In genomic region chr10:76260358-76261059, GRCm38 (mm10) we compare ENCODE assay signal across 11 mouse cellular contexts. TPM values are rescaled to one million over a fixed set of nuclear protein-coding genes. Genes with fewer than 3 reads are reported as not detected.
DNase-seq lines count a peak whose midpoint lies in the region; ATAC-seq and TF ChIP-seq lines count a peak whose summit lies in the region.
"Had no signal": no experiment of that assay in that cellular context is flagged by ENCODE, and none has a peak within 500 bp of the region (broad histone marks: within the 10 kb centered on the region; RNA-seq: fewer than 3 reads in every experiment).

No protein-coding gene starts in this region.

- H3K4me3 ChIP-seq in kidney, adult 2 months (ENCODE audit: insufficient read depth, low read depth, low read length) = no peak overlapping the region
- no peak overlapping the region for H3K4me3 ChIP-seq in kidney, embryonic 16.5 days (ENCODE audit: low read length)
- H3K4me3 ChIP-seq in hindbrain, embryonic 16.5 days (ENCODE audit: low read length) = no peak overlapping the region
- H3K4me3 ChIP-seq: erythroblast, embryonic 14.5 days; heart, embryonic 13.5 days; liver, embryonic 13.5 days had no signal

- 54% methylated on average over 11 of the region's 11 CpGs for WGBS in kidney, adult 2 months
- 54% methylated on average over 11 of the region's 11 CpGs for WGBS in kidney, embryonic 16.5 days
- 55% methylated on average over 11 of the region's 11 CpGs for WGBS in hindbrain, embryonic 16.5 days

- TF ChIP-seq CTCF in kidney, adult 2 months (conservative IDR thresholded peaks at IDR 0.05; ENCODE audit: insufficient read depth, insufficient read length, low read depth, low read length) = no peak

- no peak overlapping the region for H3K27ac ChIP-seq in kidney, adult 2 months (ENCODE audit: insufficient read depth, low read depth, low read length)
- H3K27ac ChIP-seq in kidney, embryonic 16.5 days (ENCODE audit: low read length) = no peak overlapping the region
- H3K27ac ChIP-seq in hindbrain, embryonic 16.5 days (ENCODE audit: low read depth, low read length) = no peak overlapping the region
- H3K27ac ChIP-seq: heart, embryonic 13.5 days; liver, embryonic 13.5 days had no signal

- H3K27me3 ChIP-seq in kidney, adult 2 months (replicated peaks; ENCODE audit: control insufficient read depth, insufficient read depth, low read length) = no peaks in the 10 kb centered on the region
- no peaks in the 10 kb centered on the region for H3K27me3 ChIP-seq in kidney, embryonic 16.5 days (ENCODE audit: insufficient read depth, low read length)
- H3K27me3 ChIP-seq in hindbrain, embryonic 16.5 days (replicated peaks; ENCODE audit: control insufficient read depth, insufficient read depth, low read length) = no peaks in the 10 kb centered on the region
- H3K27me3 ChIP-seq: heart, embryonic 13.5 days; liver, embryonic 13.5 days had no signal

- no peak; the same call in 1 of the 2 replicates for ATAC-seq in kidney, embryonic 16.5 days (ENCODE audit: low FRiP score, low TSS enrichment)
- peak; percentile 43; the same call in 1 of the 2 replicates for ATAC-seq in hindbrain, embryonic 16.5 days

- no peaks in the 10 kb centered on the region for H3K9me3 ChIP-seq in kidney, embryonic 16.5 days (ENCODE audit: low read length)
- H3K9me3 ChIP-seq in hindbrain, embryonic 16.5 days (ENCODE audit: control insufficient read depth, low read length) = no peaks in the 10 kb centered on the region
- H3K9me3 ChIP-seq: heart, embryonic 13.5 days; liver, embryonic 13.5 days had no signal

- no peak overlapping the region for H3K9ac ChIP-seq in kidney, embryonic 16.5 days (replicated peaks; ENCODE audit: low read length)
- H3K9ac ChIP-seq in hindbrain, embryonic 16.5 days (ENCODE audit: low read depth, low read length) = no peak overlapping the region
- H3K9ac ChIP-seq: heart, embryonic 13.5 days; liver, embryonic 13.5 days had no signal

- no peak overlapping the region for H3K4me2 ChIP-seq in kidney, embryonic 16.5 days (replicated peaks; ENCODE audit: low read depth, low read length)
- H3K4me2 ChIP-seq in hindbrain, embryonic 16.5 days (ENCODE audit: low read length) = no peak overlapping the region
- H3K4me2 ChIP-seq: heart, embryonic 13.5 days; liver, embryonic 13.5 days had no signal

- no peak for TF ChIP-seq POLR2A in kidney, adult 2 months (IDR thresholded peaks at IDR 0.05; ENCODE audit: low read depth, low read length)

- peak; percentile 12 for DNase-seq in kidney, adult 2 months
- DNase-seq in right cerebral cortex, adult 2 months (ENCODE audit: low spot score in 2 of 2) = peak; percentile 51 to 67
- DNase-seq in right cerebral cortex, postnatal 14 days = no peak
- no peak for DNase-seq in spleen, postnatal 36 days (ENCODE audit: low spot score in 2 of 2)
- no peak for DNase-seq in thymus, postnatal 25 days
- DNase-seq: cerebellum, adult 11 months; liver, embryonic 13.5 days had no signal

- H3K36me3 ChIP-seq in kidney, adult 2 months (ENCODE audit: control insufficient read depth, insufficient read depth, low read length) = no peaks in the 10 kb centered on the region
- peaks cover 14% of the 10 kb centered on the region for H3K36me3 ChIP-seq in kidney, embryonic 16.5 days (ENCODE audit: insufficient read depth, low read length)
- H3K36me3 ChIP-seq in hindbrain, embryonic 16.5 days (ENCODE audit: control insufficient read depth, insufficient read depth, low read length) = peaks cover 3% of the 10 kb centered on the region
- H3K36me3 ChIP-seq: liver, embryonic 13.5 days had no signal

- no peaks in the 10 kb centered on the region for H3K4me1 ChIP-seq in kidney, adult 2 months (ENCODE audit: control insufficient read depth, insufficient read depth, low read length)
- H3K4me1 ChIP-seq in kidney, embryonic 16.5 days (ENCODE audit: insufficient read depth, low read length) = 0 out of 2 replicates have a peak, but pooled peaks cover 5% of the 10 kb centered on the region
- H3K4me1 ChIP-seq in hindbrain, embryonic 16.5 days (ENCODE audit: control insufficient read depth, insufficient read depth, low read depth, low read length) = no peaks in the 10 kb centered on the region
- H3K4me1 ChIP-seq: liver, embryonic 13.5 days had no signal

RNA-seq across cellular contexts. Expression of gene S100b, which starts 6.9 kb away (rescaled TPM):
- polyA plus RNA-seq in kidney, adult 2 months (2012; rRNA removed) = 1.1 and 1.5 TPM in 2 replicates
- polyA plus RNA-seq in kidney, embryonic 16.5 days (2015; fragmentation: Nextera tagmentation; extraction: Ambion mirVana) = 0.45 and 0.54 TPM in 2 replicates
- 6.2 and 7.9 TPM in 2 replicates for polyA plus RNA-seq in hindbrain, embryonic 16.5 days (2015; fragmentation: Nextera tagmentation; extraction: Ambion mirVana)
- polyA plus RNA-seq: erythroblast, embryonic 14.5 days; liver, embryonic 13.5 days had no signal

RNA-seq across cellular contexts. Expression of gene Prmt2, which starts 22.8 kb away (rescaled TPM):
- polyA plus RNA-seq in kidney, adult 2 months (2012; rRNA removed) = 28.7 and 30.0 TPM in 2 replicates
- 63.1 and 69.9 TPM in 2 replicates for polyA plus RNA-seq in kidney, embryonic 16.5 days (2015; fragmentation: Nextera tagmentation; extraction: Ambion mirVana)
- polyA plus RNA-seq in hindbrain, embryonic 16.5 days (2015; fragmentation: Nextera tagmentation; extraction: Ambion mirVana) = 364 and 368 TPM in 2 replicates

Comparison
In these comparisons a context has a peak if more than half of its experiments do, and no peak if none do; other contexts are left out.
1. DNase-seq: peak in kidney, adult 2 months (single experiment) and right cerebral cortex, adult 2 months (2 of 2); none in right cerebral cortex, postnatal 14 days (single experiment), spleen, postnatal 36 days (0 of 2) and thymus, postnatal 25 days (single experiment).